Mouse (Mus musculus): ENCODE measurements around the gene Ece1. TPM values are rescaled to one million over a fixed set of nuclear protein-coding genes. Genes with fewer than 3 reads are reported as not detected.
A peak's percentile ranks its signal among the peaks of the same experiment; 100 is the strongest.

Gene Ece1
- total RNA-seq, 2 experiments from 2014 or later: 279 to 303 TPM

DNA sequence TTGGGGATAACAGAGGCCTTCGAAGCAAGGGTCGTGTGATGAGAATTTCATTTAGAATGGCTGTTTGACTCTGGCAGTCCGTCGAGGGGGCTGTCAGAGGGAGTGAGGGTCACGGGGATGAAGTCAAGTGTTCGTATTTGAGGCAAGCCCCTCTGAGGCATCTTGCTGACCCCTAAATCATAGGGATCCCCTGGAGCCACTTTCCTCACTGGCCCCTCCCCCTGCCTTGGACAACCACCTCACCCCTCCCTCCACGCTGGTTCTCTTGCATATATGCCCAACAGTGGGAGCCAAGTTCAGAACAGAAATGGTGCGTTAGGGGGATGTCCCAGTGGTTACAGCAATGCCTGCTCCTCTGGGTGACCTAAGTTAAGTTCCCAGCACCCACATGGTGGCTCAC, 49.6 kb downstream of the Ece1 start:
- DNase-seq (ENCODE audit: low spot score in 2 of 2): no peak

GRCm38 (mm10) chr4:137912768-137913305, 50.8 kb downstream of the Ece1 start:
- no peak for DNase-seq (ENCODE audit: low spot score in 2 of 2)

- peak; percentile 44 to 67 for DNase-seq (ENCODE audit: low spot score in 2 of 2)
These were observed 51.5 kb downstream of the Ece1 start for GRCm38 (mm10) chr4:137913321-137914057.

DNA sequence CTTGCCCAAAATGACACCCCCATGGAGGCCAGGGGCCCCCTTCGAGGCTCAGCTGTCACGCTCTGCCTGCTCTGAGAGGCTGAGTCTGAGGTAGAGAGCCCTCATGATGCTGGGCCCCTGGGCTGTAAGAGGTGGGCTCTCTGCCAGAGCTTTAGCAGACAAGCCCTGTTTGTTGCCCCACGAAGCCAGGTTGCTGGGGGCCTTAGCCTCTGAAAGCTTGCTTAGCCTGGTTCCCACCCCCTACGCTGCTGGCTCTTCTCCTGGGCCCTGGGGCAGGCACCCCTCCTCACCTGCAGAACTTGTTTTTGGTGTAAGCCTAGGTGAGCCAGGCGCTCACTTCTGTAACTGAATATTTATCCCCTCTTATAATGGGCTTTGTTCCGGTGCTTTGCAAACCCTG, 55.6 kb downstream of the Ece1 start:
- DNase-seq (ENCODE audit: low spot score in 2 of 2): no peak

DNA sequence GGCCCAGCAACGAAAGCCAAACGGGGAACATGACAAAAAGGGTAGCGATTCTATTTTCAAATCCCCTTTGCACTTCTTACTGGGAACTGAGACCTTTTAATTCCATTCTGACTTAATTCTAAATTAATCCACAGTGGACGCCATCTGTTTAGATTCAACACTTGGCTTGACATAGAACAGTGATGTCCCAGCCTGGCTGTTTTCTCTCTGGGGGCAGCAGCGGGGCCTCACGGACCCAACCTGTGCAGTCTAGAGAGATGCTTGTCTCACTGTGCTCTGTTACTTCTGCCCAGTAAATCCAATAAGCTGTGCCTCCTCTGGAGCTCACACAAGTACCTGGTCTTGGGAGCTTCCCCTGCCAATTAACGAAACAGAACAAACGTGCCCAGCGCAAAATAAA, 56.5 kb downstream of the Ece1 start:
- no peak for DNase-seq (ENCODE audit: low spot score in 2 of 2)

GRCm38 (mm10) chr4:137919116-137919515, 57.1 kb downstream of the Ece1 start:
- DNase-seq (ENCODE audit: low spot score in 2 of 2): no peak

DNA sequence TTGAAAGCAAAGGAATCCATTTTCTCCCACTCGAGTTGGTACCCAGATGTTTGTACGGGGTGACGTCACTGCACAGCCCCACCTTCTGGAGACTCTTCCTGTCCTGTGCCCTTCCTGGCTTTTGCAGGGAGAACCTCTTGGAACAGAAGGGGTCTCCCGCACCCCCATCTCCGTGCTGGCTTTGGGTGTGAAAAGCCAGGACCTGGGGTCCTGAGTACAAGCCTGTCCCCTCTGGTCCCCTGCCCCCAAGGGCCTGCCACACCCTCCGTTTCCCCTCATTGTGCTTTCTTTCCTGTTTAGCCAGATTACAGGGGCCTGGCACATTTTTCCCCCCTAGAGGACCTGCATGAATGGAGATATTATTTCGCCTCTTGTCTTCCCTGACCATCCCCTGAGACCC, 58.0 kb downstream of the Ece1 start:
- DNase-seq (ENCODE audit: low spot score in 2 of 2): no peak

GRCm38 (mm10) chr4:137920500-137920961, 58.5 kb downstream of the Ece1 start:
- no peak for DNase-seq (ENCODE audit: low spot score in 2 of 2)

- no peak for DNase-seq (ENCODE audit: low spot score in 2 of 2)
These were observed 59.5 kb downstream of the Ece1 start for GRCm38 (mm10) chr4:137921510-137921909.

DNA sequence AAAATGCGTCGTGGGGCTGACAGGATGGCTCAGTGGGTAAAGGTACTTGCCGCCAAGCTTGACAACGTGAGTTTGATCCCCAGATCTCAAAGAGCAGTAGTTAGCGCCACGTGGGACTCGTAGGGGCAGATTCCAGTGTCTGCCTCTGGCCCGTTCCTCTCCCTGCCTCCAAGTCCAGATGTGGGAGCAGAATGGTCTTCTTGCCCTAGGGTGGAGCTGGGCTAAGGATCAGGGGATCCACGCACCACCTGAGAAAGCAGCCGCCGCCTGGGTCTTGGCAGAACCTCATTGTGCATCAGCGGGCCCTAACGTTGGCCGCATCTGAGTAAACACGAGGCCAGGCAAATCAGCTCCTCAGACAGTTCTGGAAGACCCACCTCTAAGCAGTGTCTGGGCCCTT, 61.0 kb downstream of the Ece1 start:
- no peak for DNase-seq (ENCODE audit: low spot score in 2 of 2)

DNA sequence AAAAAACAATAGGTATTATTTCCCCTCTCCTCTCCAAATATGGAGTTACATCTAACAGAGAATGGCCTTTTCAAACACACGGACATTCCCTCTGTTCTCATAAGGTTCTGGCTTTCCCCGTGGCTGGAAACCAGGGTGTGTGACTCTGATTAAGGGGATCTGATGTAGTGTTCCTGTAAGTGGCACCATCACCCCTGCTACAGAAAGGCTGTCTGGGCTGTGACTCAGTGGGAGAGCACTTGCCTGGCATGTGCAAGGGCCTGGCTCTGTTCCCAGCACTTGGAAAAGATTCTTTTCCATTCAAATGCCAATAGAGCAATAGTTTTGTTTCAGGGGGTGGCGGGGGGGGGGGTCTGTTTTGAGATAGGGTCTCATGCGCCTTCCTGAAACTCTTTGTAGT, 63.1 kb downstream of the Ece1 start:
- DNase-seq (ENCODE audit: low spot score in 2 of 2): no peak

GRCm38 (mm10) chr4:137926161-137926560, 64.1 kb downstream of the Ece1 start:
- no peak for DNase-seq (ENCODE audit: low spot score in 2 of 2)

DNA sequence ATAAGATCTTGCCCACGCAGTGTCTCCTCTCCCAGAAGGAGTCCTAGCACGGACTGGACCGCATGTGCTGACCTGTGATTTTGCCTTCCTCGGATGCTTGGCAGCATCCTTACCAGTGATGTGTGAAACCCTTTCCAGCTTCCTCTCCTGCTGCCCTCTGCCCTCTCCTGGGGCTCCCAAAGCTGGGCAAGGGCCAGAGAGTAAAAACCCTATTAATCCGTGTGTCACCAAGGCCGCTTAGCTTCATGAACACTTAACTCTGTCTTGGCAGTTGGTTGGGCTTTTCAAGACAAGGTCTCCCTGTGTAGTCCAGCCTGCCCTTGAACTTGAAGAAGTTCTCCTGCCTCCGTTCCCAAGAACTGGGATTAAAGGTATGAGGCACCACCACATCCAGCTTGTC, 65.1 kb downstream of the Ece1 start:
- DNase-seq (ENCODE audit: low spot score in 2 of 2): no peak

DNA sequence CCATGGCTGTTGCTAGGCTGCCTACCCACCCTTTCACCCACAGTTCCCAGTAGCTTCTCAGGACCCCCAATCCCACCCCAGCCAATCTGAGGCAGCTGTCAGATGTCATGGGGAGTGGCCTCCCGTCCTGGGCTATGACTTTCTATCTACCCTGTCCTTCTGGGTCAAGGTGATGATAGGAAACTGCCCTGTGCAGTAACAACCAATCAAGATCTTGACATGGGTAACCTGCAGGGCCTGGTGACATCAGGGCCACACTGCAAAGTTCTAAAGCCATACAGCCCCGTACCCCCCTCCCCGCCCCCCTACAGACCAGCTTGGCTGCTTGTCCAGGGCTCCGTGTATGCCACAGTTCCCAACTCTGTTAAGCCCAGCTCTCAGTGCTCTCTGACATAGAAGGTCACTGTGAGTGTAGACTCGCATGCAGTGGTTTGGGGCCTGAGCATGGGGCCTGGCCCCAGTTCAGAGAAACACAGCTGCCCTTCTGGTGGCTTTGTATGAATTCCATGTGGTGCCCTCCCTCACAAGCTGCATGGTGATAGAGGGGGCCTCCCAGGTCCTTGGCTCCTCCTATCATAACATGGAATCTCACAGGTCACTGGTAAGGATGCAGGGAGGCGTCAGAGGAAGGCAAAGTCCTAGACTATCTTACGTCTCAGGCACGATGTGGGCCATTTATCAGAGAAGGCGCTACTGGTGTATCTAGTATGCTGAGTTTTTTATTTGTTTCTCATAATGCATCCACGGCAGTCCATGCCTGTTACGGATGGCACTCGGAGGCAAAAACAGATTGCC, 65.9 kb downstream of the Ece1 start:
- no peak for DNase-seq (ENCODE audit: low spot score in 2 of 2)

DNA sequence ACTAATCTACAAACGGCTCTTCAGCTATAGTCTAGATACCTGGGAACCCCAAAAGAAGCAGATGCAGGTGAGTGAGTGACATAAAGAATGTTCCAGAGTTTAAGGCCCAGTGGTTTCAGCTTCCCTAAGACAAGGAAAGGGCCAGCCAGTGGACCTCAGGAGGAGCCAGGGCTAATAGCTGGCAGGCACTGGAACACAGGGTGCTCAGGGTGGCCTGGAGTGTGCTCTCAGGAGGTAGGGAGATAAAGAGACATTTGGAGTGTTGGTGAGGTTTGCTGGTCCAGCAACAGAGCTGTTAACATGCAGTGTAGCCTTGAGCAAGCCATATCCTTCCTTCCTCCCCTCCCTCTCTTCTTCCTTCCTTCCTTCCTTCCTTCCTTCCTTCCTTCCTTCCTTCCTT, 66.8 kb downstream of the Ece1 start:
- no peak for DNase-seq (ENCODE audit: low spot score in 2 of 2)

- DNase-seq (ENCODE audit: low spot score in 2 of 2): no peak
These were observed 67.4 kb downstream of the Ece1 start for GRCm38 (mm10) chr4:137929341-137930016.

GRCm38 (mm10) chr4:137930500-137931008, 68.5 kb downstream of the Ece1 start:
- no peak for DNase-seq (ENCODE audit: low spot score in 2 of 2)

- peak; percentile 27 to 52 for DNase-seq (ENCODE audit: low spot score in 2 of 2)
These were observed 69.1 kb downstream of the Ece1 start for GRCm38 (mm10) chr4:137931009-137931757.

- no peak for DNase-seq (ENCODE audit: low spot score in 2 of 2)
These were observed 70.6 kb downstream of the Ece1 start for GRCm38 (mm10) chr4:137932554-137933178.

DNA sequence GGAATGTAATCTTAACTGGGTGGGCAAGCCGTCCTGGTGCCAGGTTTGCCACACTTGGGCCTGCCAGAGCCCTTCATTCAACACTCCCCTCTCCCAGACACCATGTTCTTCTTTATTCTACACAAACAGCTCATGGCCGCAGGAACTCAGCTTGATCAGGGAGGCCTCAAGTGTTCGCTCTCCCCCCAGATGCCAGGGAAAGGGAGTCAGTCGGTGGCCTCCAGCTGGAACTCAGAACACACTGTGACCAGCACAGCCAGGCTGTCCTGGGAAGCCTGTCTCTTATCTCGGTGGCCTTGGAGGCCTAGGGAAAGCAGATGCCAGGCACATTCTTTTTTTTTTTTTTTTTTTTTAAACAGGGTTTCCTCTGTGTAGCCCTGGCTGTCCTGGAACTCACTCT, 71.3 kb downstream of the Ece1 start:
- DNase-seq (ENCODE audit: low spot score in 2 of 2): peak in 1 of 2 experiments; percentile 33
